Mouse (Mus musculus): Measurements from ENCODE around the gene S1pr2. TPM values are rescaled to one million over a fixed set of nuclear protein-coding genes. Genes with fewer than 3 reads are reported as not detected.

Gene S1pr2
- polyA plus RNA-seq, 1 experiment from 2014 or later: 12.1 TPM

- no peak for DNase-seq (ENCODE audit: low spot score)
These were observed 4.2 kb downstream of the S1pr2 start for GRCm38 (mm10) chr9:20972141-20972992.

GRCm38 (mm10) chr9:20971751-20972140, 4.8 kb downstream of the S1pr2 start:
- no peak for DNase-seq (ENCODE audit: low spot score)

GRCm38 (mm10) chr9:20966747-20967146, 9.8 kb downstream of the S1pr2 start:
- no peak for DNase-seq (ENCODE audit: low spot score)

DNA sequence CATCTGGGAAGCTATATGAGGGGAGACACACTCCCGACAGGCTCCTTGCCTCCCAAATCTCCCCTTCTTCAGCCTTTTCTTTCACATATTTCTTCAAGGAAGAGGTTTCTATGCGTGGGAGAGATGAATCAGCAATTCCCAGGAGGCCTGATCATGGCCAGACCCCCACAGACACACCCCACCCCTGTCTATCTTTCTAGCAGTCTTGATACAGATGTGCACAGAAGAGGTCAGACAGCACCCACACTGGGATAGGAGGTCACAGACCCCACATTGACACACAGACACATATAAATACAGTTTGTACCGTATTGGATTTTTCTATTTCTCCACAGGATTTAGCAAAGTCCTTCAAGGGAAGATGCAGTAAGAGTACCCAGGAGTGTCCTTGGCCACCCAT, 10.6 kb downstream of the S1pr2 start:
- no peak for DNase-seq (ENCODE audit: low spot score)

DNA sequence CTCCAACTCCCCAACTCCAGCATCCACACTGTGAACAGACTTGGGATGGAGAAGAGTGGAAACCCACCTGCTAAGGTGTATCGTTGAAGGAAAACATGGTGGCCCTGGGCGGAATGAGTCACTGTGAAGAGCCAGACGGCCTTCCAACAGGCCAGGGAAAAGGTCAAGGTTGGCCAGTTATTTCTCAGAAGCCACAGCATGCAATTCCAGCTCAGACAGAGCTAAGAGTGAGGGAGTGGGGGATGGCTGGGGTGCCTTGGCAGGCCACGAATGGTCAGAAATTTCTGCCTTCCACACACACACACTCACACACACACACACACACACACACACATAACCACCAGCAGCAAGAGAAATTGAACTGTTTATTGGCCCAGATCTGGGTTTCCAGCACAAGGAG, 11.0 kb downstream of the S1pr2 start:
- no peak for DNase-seq (ENCODE audit: low spot score)

DNA sequence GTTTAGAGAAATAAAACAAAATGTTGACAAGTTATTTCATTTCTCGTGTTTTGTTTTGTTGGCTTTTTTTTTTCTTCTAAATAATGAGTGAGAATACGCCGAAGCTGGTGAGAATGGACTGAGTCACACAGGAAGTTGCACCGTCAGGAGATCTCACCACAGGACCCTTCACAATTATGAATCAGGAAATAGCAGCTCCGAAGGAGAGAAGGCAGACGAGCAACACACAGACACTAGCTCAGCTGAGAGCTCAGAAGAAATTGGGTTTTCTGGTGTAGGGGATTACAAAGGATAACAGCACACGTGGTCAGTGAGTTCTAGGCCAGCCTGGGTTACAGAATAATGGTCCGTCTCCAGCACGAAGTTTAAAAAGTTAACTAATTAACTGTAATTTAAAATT, 15.0 kb downstream of the S1pr2 start:
- peak; percentile 56 for DNase-seq (ENCODE audit: low spot score)

DNA sequence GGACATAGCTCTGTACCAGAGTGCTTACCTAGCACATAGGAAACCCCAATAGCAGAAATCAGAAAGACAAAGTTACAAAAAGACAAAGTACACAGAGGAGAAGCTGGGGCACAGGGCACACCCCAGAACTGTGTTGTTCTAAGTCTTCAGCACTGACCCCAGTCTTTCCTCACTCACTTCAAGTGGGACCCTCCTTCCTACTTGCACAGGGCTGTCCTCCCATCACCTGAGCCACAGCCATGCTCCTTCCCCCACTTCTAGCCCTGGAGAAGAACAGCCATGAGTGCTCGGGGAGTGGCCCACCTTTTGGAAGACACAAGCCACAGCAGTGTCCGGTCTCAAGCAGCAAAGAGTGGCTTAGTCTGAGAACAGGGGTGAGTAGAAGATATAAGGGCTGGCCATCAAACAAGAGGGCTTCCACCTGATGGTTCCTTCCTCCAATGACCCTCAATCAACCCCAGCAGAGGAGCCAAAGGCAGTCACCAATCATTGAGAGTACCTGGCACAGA, 17.1 kb downstream of the S1pr2 start, which contains the start of gene Dnmt1:
Gene Dnmt1, minus strand, starts transcription at position 459 of the 509 bp plus-strand sequence.
- no peak for DNase-seq (ENCODE audit: low spot score)

- no peak for DNase-seq (ENCODE audit: low spot score)
These were observed 19.6 kb downstream of the S1pr2 start for GRCm38 (mm10) chr9:20956989-20957388.

DNA sequence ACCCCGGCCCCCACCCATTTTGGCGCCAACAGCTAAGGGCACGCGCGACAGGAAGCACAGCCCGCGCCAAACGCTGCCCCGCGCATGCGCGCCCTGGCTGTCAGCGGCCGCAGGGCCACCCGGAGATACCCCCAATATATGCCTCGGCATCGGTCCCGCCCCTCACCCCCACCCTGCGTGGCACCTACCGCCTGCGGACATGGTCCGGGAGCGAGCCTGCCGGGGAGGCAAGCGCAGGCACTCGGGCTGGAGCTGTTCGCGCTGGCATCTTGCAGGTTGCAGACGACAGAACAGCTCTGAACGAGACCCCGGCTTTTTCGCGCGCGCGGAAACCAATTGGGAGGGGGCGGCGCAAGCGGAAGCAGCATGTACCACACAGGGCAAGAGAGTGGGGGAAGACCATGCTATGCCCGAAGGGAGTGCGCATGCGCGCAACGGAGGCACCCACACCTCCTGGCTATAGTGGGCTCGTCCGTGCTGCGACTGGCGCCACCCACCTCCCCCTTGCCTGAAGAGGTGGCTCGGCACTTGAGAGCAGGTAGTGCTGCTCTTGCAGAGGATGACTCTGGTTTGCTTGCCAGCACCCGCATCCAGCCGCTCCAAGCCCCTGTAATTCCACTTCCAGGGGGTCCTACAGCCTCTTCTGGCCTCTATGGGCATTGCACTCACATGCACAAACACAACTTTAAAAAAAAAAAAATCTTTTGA, 23.9 kb downstream of the S1pr2 start:
- DNase-seq (ENCODE audit: low spot score): peak; percentile 99

DNA sequence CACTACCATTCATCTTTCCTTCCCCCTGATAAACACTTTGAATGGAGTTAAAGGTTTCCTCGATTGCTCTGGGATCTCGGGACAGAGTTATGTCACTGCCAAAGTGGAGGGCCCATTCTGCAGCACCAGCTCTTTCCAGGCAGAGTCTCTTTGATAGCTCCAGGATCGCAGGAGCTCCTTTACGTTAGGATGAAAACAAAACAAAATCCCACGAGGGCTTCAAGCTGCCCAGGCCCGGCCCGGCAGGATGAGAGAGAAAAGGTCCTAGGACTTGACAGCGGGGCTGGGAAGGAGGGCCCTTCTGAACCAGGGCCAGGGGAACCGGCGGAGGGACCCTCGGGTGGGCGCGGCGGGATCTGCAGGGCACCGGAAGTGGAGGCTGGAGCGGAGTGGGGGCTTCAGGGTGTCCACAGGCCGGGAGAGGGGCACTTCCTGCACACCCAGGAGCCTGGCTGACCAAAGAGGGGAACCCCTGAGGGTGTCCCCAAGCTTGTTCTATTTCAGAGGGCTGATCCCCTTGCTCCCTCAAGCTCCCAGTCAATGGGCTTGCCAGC, 24.5 kb downstream of the S1pr2 start:
- no peak for DNase-seq (ENCODE audit: low spot score)

- DNase-seq (ENCODE audit: low spot score): no peak
These were observed 25.1 kb downstream of the S1pr2 start for GRCm38 (mm10) chr9:20951441-20951840.

- DNase-seq (ENCODE audit: low spot score): no peak
These were observed 26.2 kb downstream of the S1pr2 start for GRCm38 (mm10) chr9:20950419-20950818.

DNA sequence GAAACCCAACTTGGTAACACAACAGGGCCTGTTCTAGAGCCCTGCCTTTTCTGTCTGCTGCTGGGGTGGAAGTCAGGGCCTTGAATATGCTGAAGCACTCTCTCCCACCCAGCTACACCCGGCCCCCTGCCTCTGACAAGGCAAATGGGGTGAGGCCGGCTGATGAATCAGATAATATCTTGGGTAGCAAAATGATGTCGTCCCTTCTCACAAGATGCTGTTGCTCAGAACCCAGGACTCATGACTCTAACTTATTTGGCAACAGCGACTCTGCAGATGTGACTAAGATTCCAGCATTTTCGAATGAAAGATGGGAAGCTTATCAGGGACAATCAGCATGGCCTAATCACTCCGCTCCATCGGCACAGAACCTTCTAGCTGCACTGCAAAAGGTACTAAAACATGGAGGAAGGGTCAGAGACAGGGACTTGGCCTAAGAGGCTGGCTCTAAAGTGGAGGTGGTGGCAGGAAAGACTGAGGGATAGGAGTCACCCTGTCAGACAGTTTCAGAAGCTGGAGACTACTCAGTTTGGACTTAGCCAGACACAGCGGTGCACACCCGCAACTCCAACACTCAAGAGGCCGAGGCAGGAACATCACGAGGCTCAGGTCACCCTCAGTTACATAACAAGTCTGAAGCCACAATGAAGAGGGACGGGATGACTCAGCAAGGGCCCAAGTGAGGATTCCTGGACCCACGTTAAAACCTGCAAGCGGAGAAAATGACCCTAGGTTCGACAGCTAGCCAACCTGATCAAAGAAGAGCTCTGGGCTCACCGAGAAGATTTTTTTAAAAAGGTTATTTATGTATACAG, 30.3 kb downstream of the S1pr2 start:
- DNase-seq (ENCODE audit: low spot score): no peak

DNA sequence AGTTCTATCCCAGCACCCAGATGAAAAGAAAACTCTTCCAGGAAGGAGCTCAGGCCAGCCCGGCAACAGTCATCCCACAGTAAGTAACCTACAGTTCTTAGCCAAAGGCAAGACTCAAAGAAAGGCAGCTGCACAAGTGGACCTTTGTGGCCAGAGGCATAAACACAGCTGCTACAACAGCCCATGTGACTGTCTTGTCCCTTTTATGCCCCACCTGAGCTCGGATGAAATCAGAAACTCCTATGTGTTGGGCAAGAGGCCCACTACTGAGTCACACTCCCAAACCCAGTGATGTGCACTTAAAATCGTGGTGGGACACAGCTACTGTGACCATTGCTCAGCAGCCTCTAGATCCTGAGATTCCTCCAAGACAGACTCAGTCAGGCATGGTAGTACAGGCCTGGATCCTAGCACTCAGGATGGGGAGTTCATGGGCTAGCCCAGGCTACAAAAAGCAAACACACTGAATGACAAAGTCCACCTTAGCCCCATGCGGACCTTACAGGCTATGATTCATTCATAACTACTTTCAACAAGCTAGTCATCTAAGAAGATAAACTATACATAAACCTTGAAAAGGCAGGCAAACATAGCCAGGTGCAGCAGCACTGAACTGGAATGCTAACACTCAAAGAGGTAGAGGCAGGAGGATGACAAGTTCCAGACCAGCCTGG, 31.7 kb downstream of the S1pr2 start:
- DNase-seq (ENCODE audit: low spot score): no peak

- no peak for DNase-seq (ENCODE audit: low spot score)
These were observed 32.7 kb downstream of the S1pr2 start for GRCm38 (mm10) chr9:20943911-20944310.

DNA sequence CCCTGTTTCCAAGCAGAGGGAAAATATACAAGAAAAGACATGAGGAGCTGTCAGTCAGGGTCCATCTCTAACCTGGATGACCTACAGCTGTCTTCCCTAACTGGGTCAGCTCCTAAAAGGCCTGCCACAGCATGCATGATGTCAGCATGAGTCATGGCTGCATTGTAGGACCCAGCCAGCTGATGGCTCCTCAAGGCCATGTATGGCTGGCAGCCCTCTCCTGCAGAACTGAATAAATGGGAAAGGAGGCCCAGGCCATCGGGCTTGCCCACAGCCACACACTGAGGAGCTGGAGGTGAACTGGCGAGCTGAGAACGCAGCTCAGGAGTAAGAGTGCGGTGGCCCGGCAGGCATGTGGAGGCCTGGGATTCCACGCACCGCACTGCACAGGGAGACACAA, 33.2 kb downstream of the S1pr2 start:
- no peak for DNase-seq (ENCODE audit: low spot score)

GRCm38 (mm10) chr9:20923258-20923657, 53.3 kb downstream of the S1pr2 start:
- no peak for DNase-seq (ENCODE audit: low spot score)

DNA sequence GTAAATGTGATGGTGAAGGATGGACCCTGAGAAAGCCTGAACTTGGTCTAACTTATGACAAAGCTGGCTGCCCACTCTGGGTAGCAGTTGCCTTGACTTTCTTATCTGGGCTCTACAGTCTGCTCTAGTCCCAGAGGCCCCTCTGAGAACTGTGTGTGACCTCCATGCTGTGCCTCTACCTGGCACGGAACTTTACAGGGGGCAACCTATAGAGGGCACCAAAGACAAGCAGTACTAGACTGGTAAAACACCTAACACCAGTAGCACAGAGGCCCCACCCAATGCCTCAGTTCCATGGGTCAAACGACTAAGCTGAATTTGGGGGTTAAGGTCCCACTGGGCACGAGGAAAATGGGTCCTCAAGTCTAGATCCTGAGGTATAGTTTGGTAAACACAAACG, 60.4 kb downstream of the S1pr2 start:
- DNase-seq (ENCODE audit: low spot score): peak; percentile 55
